ENCODE assay signal across 9 mouse cellular contexts in genomic region chr4:129272756-129273046, GRCm38 (mm10). TPM values are rescaled to one million over a fixed set of nuclear protein-coding genes. Genes with fewer than 3 reads are reported as not detected.
DNase-seq lines count a peak whose midpoint lies in the region; ATAC-seq lines count a peak whose summit lies in the region.
"Had no signal": no experiment of that assay in that cellular context is flagged by ENCODE, and none has a peak within 500 bp of the region (broad histone marks: within the 10 kb centered on the region; RNA-seq: fewer than 3 reads in every experiment).

No protein-coding gene starts in this region.

- no peak overlapping the region; the same call in 1 of the 2 replicates for H3K27ac ChIP-seq in forebrain, embryonic 14.5 days (ENCODE audit: low read depth, low read length)
- no peak overlapping the region for H3K27ac ChIP-seq in forebrain, embryonic 16.5 days (ENCODE audit: low read length)
- H3K27ac ChIP-seq in lung, embryonic 16.5 days (ENCODE audit: low read length): peak overlapping the region; percentile 75
- H3K27ac ChIP-seq: liver, embryonic 13.5 days had no signal

- peak; percentile 79 for DNase-seq in forebrain, embryonic 14.5 days (ENCODE audit: low spot score)
- peak; percentile 65 to 66 for DNase-seq in urinary bladder, adult 18-20 months (ENCODE audit: low spot score in 2 of 2)
- no peak for DNase-seq in urinary bladder, postnatal 10 days (ENCODE audit: low spot score)
- DNase-seq in heart, postnatal 4 days: peak; percentile 77
- DNase-seq in thymus, postnatal 10 days (ENCODE audit: low spot score in 2 of 2): no peak
- no peak for DNase-seq in adipocyte (ENCODE audit: low spot score)
- DNase-seq: liver, embryonic 13.5 days had no signal

- H3K9me3 ChIP-seq in forebrain, embryonic 14.5 days (replicated peaks; ENCODE audit: control insufficient read depth, low read length): no peaks in the 10 kb centered on the region
- no peaks in the 10 kb centered on the region for H3K9me3 ChIP-seq in forebrain, embryonic 16.5 days (ENCODE audit: control insufficient read depth, low read length)
- H3K9me3 ChIP-seq in lung, embryonic 16.5 days (ENCODE audit: control insufficient read depth, low read length): no peaks in the 10 kb centered on the region
- H3K9me3 ChIP-seq: liver, embryonic 13.5 days had no signal

- no peaks in the 10 kb centered on the region for H3K4me1 ChIP-seq in forebrain, embryonic 14.5 days (ENCODE audit: control insufficient read depth, insufficient read depth, low read length)
- peaks cover 4% of the 10 kb centered on the region; the same call in 1 of the 2 replicates for H3K4me1 ChIP-seq in forebrain, embryonic 16.5 days (replicated peaks; ENCODE audit: control insufficient read depth, insufficient read depth, low read length)
- H3K4me1 ChIP-seq in lung, embryonic 16.5 days (replicated peaks; ENCODE audit: control insufficient read depth, insufficient read depth, low read length): peaks cover 10% of the 10 kb centered on the region

- no peaks in the 10 kb centered on the region for H3K27me3 ChIP-seq in forebrain, embryonic 14.5 days (replicated peaks; ENCODE audit: control insufficient read depth, insufficient read depth, low read length)
- no peaks in the 10 kb centered on the region for H3K27me3 ChIP-seq in forebrain, embryonic 16.5 days (replicated peaks; ENCODE audit: control insufficient read depth, insufficient read depth, low read length)
- no peaks in the 10 kb centered on the region for H3K27me3 ChIP-seq in lung, embryonic 16.5 days (ENCODE audit: control insufficient read depth, insufficient read depth, low read depth, low read length)

- ATAC-seq in forebrain, embryonic 14.5 days: no peak
- no peak for ATAC-seq in forebrain, embryonic 16.5 days
- peak; percentile 65 for ATAC-seq in lung, embryonic 16.5 days (ENCODE audit: low read depth)

- WGBS in forebrain, embryonic 14.5 days: 30% methylated on average over 5 of the region's 5 CpGs
- 35% methylated on average over 5 of the region's 5 CpGs for WGBS in forebrain, embryonic 16.5 days
- WGBS in lung, embryonic 16.5 days: 26% methylated on average over 5 of the region's 5 CpGs

- no peak overlapping the region for H3K9ac ChIP-seq in forebrain, embryonic 14.5 days (ENCODE audit: low read length)
- no peak overlapping the region for H3K9ac ChIP-seq in forebrain, embryonic 16.5 days (replicated peaks; ENCODE audit: low read depth, low read length)
- no peak overlapping the region for H3K9ac ChIP-seq in lung, embryonic 16.5 days (ENCODE audit: low read length)
- H3K9ac ChIP-seq: liver, embryonic 13.5 days had no signal

- H3K4me3 ChIP-seq in forebrain, embryonic 14.5 days (ENCODE audit: low read depth, low read length): no peak overlapping the region
- no peak overlapping the region for H3K4me3 ChIP-seq in forebrain, embryonic 16.5 days (replicated peaks; ENCODE audit: low read length)
- H3K4me3 ChIP-seq in lung, embryonic 16.5 days (ENCODE audit: low read length): peak overlapping the region; percentile 20; the same call in 1 of the 2 replicates
- H3K4me3 ChIP-seq: liver, embryonic 13.5 days had no signal

- H3K36me3 ChIP-seq in forebrain, embryonic 14.5 days (ENCODE audit: control insufficient read depth, insufficient read depth, low read length): no peaks in the 10 kb centered on the region
- H3K36me3 ChIP-seq in forebrain, embryonic 16.5 days (ENCODE audit: control insufficient read depth, insufficient read depth): no peaks in the 10 kb centered on the region
- no peaks in the 10 kb centered on the region for H3K36me3 ChIP-seq in lung, embryonic 16.5 days (ENCODE audit: control insufficient read depth, insufficient read depth, low read length)
- H3K36me3 ChIP-seq: liver, embryonic 13.5 days had no signal

- no peak overlapping the region for H3K4me2 ChIP-seq in forebrain, embryonic 14.5 days (ENCODE audit: low read length)
- H3K4me2 ChIP-seq in forebrain, embryonic 16.5 days (ENCODE audit: low read length): no peak overlapping the region
- peak overlapping the region; percentile 37; the same call in 1 of the 2 replicates for H3K4me2 ChIP-seq in lung, embryonic 16.5 days (ENCODE audit: low read depth, low read length)

RNA-seq across cellular contexts. Expression of gene C77080, which starts 11.5 kb away (rescaled TPM):
- 3.6 and 4.2 TPM in 2 replicates for polyA plus RNA-seq in forebrain, embryonic 14.5 days (2014; fragmentation: Nextera tagmentation; extraction: Ambion mirVana)
- polyA plus RNA-seq in forebrain, embryonic 16.5 days (2015; fragmentation: Nextera tagmentation; extraction: Ambion mirVana): 3.8 and 4.7 TPM in 2 replicates
- total RNA-seq in heart, postnatal 4 days (2021): 1 to 10 TPM; 6.5 to 8.6 TPM
- polyA plus RNA-seq in lung, embryonic 16.5 days (2015; fragmentation: Nextera tagmentation; extraction: Ambion mirVana): 3.4 and 3.8 TPM in 2 replicates

RNA-seq across cellular contexts. Expression of gene Sync, which starts 14.7 kb away (rescaled TPM):
- 0.14 and 0.24 TPM in 2 replicates for polyA plus RNA-seq in forebrain, embryonic 14.5 days (2014; fragmentation: Nextera tagmentation; extraction: Ambion mirVana)
- 0.31 and 0.38 TPM in 2 replicates for polyA plus RNA-seq in forebrain, embryonic 16.5 days (2015; fragmentation: Nextera tagmentation; extraction: Ambion mirVana)
- 1 to 10 TPM; 8.7 to 9.5 TPM for total RNA-seq in heart, postnatal 4 days (2021)
- 0.50 and 0.75 TPM in 2 replicates for polyA plus RNA-seq in lung, embryonic 16.5 days (2015; fragmentation: Nextera tagmentation; extraction: Ambion mirVana)

Comparison
In these comparisons a context has a peak if more than half of its experiments do, and no peak if none do; other contexts are left out.
1. DNase-seq: peak in forebrain, embryonic 14.5 days (single experiment), urinary bladder, adult 18-20 months (2 of 2) and heart, postnatal 4 days (single experiment); none in urinary bladder, postnatal 10 days (single experiment), thymus, postnatal 10 days (0 of 2) and adipocyte (single experiment).